Mouse (Mus musculus) liver, postnatal 0 days (tissue): ENCODE measurements around the gene Icmt.

Experiments
- CTCF ChIP-seq: sonication (generic); IDR thresholded peaks from 2 replicates; pipeline ENCODE4 v1.5.1; 2016; ENCODE audit warnings: antibody characterized with exemption, low read depth
- EP300 ChIP-seq: IDR thresholded peaks from 2 replicates; pipeline ENCODE4 v1.6.1; 2016; ENCODE audit warnings: antibody characterized with exemption, low read depth, mild to moderate bottlenecking

DNA sequence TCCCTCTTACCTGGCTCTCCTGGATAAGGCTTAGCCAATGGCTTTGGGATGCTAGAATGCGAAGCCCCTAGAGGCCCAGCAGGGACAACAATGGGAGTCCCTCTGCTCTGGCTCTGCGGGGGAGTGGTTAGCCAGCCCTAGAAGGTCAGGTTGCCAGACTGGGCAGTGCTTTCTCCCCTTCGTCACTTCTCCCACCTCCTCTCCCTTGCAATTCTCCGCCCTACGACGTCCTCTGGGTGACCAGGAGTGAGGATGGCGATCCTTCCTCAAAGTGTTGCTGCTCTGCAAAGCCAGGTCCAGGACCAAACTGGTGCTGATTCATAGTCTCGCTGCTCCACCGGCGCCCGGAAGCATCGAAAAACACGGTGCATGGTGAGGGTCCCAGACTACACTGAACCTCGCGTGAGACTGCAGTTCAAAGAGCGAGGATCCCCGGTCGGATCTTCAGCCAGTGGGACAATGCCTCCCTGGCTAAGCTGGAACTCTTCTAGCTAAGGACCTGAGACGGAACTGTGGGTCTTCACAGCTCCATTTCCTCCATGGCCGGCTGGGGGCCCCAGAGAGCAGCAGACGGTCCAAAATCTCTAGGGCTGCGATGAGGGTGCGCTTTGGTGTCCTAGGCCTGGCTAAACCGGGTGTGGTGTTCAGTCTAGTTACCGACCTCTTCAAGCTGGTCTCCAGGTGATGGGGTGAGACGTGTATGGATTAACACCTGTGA is 21.6 kb downstream of the Icmt start, which contains the start of gene Rnf207:
- TF ChIP-seq CTCF: peak; percentile 65
- TF ChIP-seq EP300: no peak
